Mouse (Mus musculus): ENCODE measurements around the gene Upk3b. TPM values are rescaled to one million over a fixed set of nuclear protein-coding genes. Genes with fewer than 3 reads are reported as not detected.

Upk3b gene
- total and polyA plus RNA-seq, 3 experiments, result 0.09 TPM; not detected in 2

DNA sequence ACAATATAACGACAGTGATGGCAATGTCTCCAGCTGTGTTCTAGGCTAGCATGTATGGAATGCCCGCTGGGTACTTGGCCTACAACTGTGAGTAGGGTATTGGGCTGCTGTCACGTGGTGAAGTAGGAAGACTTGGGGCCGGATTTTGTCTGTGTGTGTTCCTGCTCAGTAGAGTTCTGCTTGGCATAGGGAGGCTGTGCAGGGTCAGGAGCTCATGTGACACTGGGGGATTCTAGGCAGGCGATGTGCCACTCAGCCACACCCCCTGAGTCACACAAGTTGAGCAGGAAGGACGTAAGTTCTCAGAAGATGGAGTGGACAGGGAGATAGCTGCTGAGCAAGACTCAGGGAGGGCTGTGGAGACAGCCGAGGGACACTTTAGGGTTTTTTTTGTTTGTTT lies 30.6 kb upstream of the Upk3b start:
- Histone ChIP-seq H3K9ac (ENCODE audit: insufficient read depth, low read depth) (no peak overlapping the region), H3K36me3 (replicated peaks in 1 of 2; ENCODE audit: control insufficient read depth in 1 of 2, insufficient read depth in 1 of 2, low read length in 1 of 2) (peaks cover 26 to 58% of the 10 kb centered on the region in 2 experiments), H3K79me2 (replicated peaks; ENCODE audit: control insufficient read depth, extremely low read depth, insufficient read depth, poor library complexity, severe bottlenecking) (0 out of 2 replicates have a peak, but pooled peaks cover 8% of the 10 kb centered on the region), H3K4me3 (replicated peaks in 1 of 3; ENCODE audit: low read depth in 2 of 3, low read length in 2 of 3, poor library complexity in 1 of 3) (no peak overlapping the region), H3K4me1 (ENCODE audit: control insufficient read depth in 1 of 2, insufficient read depth in 2 of 2) (peaks cover 34 to 78% of the 10 kb centered on the region in 2 experiments), H3K27ac (ENCODE audit: insufficient read depth, low read depth) (no peak overlapping the region), H3K9me3 (replicated peaks; ENCODE audit: low read length) (no peaks in the 10 kb centered on the region), H3K4me2 (ENCODE audit: insufficient read depth, low read depth, poor library complexity, severe bottlenecking) (no peak overlapping the region), H3K27me3 (replicated peaks) (no peaks in the 10 kb centered on the region)
- dilution Hi-C loops (cut with MboI; ENCODE audit: extremely low pct_ligation_motif_present, extremely low pct_unique_long_range_greater_than_20kb, low sequenced_read_pairs) (no loop called here), in situ Hi-C loops (cut with MboI; ENCODE audit: low pct_ligation_motif_present, low pct_unique_long_range_greater_than_20kb, low sequenced_read_pairs) (no loop called here)
- TF ChIP-seq ZC3H11A (IDR thresholded peaks at IDR 0.05; ENCODE audit: low read depth, low read length), result no peak
- TF ChIP-seq CHD1 (IDR thresholded peaks at IDR 0.05; ENCODE audit: low read depth, low read length), result no peak
- no peak for TF ChIP-seq SIN3A (IDR thresholded peaks at IDR 0.05; ENCODE audit: low read length)
- no peak for TF ChIP-seq MAZ (IDR thresholded peaks at IDR 0.05; ENCODE audit: low read depth, low read length)
- no peak for TF ChIP-seq UBTF (IDR thresholded peaks at IDR 0.05; ENCODE audit: low read depth, low read length)
- no peak for TF ChIP-seq TCF12 (IDR thresholded peaks at IDR 0.05; ENCODE audit: low read depth, low read length)
- no peak for TF ChIP-seq EP300 (IDR thresholded peaks at IDR 0.05; ENCODE audit: low read length)
- TF ChIP-seq USF2 (conservative IDR thresholded peaks at IDR 0.05; ENCODE audit: low read depth, low read length), result no peak
- no peak for TF ChIP-seq JUND (conservative IDR thresholded peaks at IDR 0.05; ENCODE audit: low read depth, low read length)
- TF ChIP-seq KAT2A (IDR thresholded peaks at IDR 0.05; ENCODE audit: insufficient replicate concordance, low read length), result no peak
- no peak for DNase-seq (ENCODE audit: extremely low read depth)

DNA sequence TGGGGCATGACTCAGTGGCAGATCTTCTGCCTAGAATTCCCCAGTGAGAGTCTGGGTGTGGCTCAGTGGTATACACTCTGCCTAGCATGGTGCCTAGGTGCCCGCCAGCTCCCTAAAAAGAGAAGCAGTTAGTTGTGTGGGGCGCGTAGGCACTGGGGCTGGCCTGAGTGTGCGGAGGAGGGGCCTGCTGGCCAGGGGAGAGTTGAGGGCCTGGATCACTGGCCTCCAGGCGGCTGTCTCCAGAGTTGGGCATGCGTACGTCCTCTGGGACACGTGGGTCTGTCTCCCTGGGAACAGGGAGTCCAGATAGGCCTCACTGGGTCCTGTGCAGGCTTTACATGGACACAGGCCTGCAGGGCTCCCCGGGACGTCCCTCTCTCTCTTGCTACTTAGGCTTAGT lies 23.4 kb upstream of the Upk3b start:
- no peak for TF ChIP-seq RCOR1 (conservative IDR thresholded peaks at IDR 0.05; ENCODE audit: low read depth, low read length)
- no peak for TF ChIP-seq HCFC1 (IDR thresholded peaks at IDR 0.05; ENCODE audit: low read depth, low read length)
- TF ChIP-seq TBP (conservative IDR thresholded peaks at IDR 0.05; ENCODE audit: low read depth, low read length), result no peak
- Histone ChIP-seq H3K27me3 (replicated peaks) (no peaks in the 10 kb centered on the region), H3K9ac (ENCODE audit: insufficient read depth, low read depth) (no peak overlapping the region), H3K4me3 (replicated peaks in 1 of 3; ENCODE audit: low read depth in 2 of 3, low read length in 2 of 3, poor library complexity in 1 of 3) (no peak overlapping the region), H3K4me2 (ENCODE audit: insufficient read depth, low read depth, poor library complexity, severe bottlenecking) (no peak overlapping the region), H3K36me3 (replicated peaks in 1 of 2; ENCODE audit: control insufficient read depth in 1 of 2, insufficient read depth in 1 of 2, low read length in 1 of 2) (peaks cover 47 to 88% of the 10 kb centered on the region in 2 experiments), H3K79me2 (replicated peaks; ENCODE audit: control insufficient read depth, extremely low read depth, insufficient read depth, poor library complexity, severe bottlenecking) (no peaks in the 10 kb centered on the region; the same call in 1 of the 2 replicates), H3K9me3 (replicated peaks; ENCODE audit: low read length) (no peaks in the 10 kb centered on the region), H3K27ac (ENCODE audit: insufficient read depth, low read depth) (no peak overlapping the region), H3K4me1 (ENCODE audit: control insufficient read depth in 1 of 2, insufficient read depth in 2 of 2) (peaks cover 23 to 74% of the 10 kb centered on the region in 2 experiments)
- dilution Hi-C loops (cut with MboI; ENCODE audit: extremely low pct_ligation_motif_present, extremely low pct_unique_long_range_greater_than_20kb, low sequenced_read_pairs), result no loop called here
- in situ Hi-C loops (cut with MboI; ENCODE audit: low pct_ligation_motif_present, low pct_unique_long_range_greater_than_20kb, low sequenced_read_pairs), result no loop called here
- no peak for DNase-seq (ENCODE audit: extremely low read depth)

DNA sequence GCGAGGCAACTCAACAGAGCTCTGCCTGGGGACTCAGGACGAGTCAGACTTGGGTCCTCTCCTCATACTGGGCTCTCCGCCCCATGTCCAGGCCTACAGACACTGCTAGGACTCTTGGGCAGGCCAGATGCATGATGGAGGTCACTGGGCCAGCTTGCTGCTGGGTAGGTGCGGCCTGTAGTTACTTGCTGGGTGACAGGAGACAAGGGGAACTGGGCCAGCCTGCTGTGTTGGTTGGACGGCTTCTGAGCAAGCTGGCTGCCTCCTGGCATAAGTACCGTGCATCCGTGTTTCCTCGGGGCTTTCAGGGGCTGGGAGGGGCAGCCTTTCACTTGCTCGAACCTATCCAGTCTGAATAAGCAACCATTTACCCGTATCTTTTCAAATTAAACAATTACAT lies 22.7 kb upstream of the Upk3b start:
- Histone ChIP-seq H3K9me3 (replicated peaks; ENCODE audit: low read length) (no peaks in the 10 kb centered on the region), H3K27me3 (replicated peaks) (no peaks in the 10 kb centered on the region), H3K36me3 (replicated peaks in 1 of 2; ENCODE audit: control insufficient read depth in 1 of 2, insufficient read depth in 1 of 2, low read length in 1 of 2) (peaks cover 46 to 88% of the 10 kb centered on the region in 2 experiments), H3K79me2 (replicated peaks; ENCODE audit: control insufficient read depth, extremely low read depth, insufficient read depth, poor library complexity, severe bottlenecking) (no peaks in the 10 kb centered on the region; the same call in 1 of the 2 replicates), H3K4me1 (ENCODE audit: control insufficient read depth in 1 of 2, insufficient read depth in 2 of 2) (peaks cover 23 to 74% of the 10 kb centered on the region in 2 experiments), H3K4me3 (replicated peaks in 1 of 3; ENCODE audit: low read depth in 2 of 3, low read length in 2 of 3, poor library complexity in 1 of 3) (no peak overlapping the region), H3K4me2 (ENCODE audit: insufficient read depth, low read depth, poor library complexity, severe bottlenecking) (no peak overlapping the region), H3K27ac (ENCODE audit: insufficient read depth, low read depth) (no peak overlapping the region), H3K9ac (ENCODE audit: insufficient read depth, low read depth) (no peak overlapping the region)
- DNase-seq (ENCODE audit: extremely low read depth), result no peak
- in situ Hi-C loops (cut with MboI; ENCODE audit: low pct_ligation_motif_present, low pct_unique_long_range_greater_than_20kb, low sequenced_read_pairs) (no loop called here), dilution Hi-C loops (cut with MboI; ENCODE audit: extremely low pct_ligation_motif_present, extremely low pct_unique_long_range_greater_than_20kb, low sequenced_read_pairs) (no loop called here)
- TF ChIP-seq ZC3H11A (IDR thresholded peaks at IDR 0.05; ENCODE audit: low read depth, low read length), result no peak
- no peak for TF ChIP-seq CHD1 (IDR thresholded peaks at IDR 0.05; ENCODE audit: low read depth, low read length)
- no peak for TF ChIP-seq UBTF (IDR thresholded peaks at IDR 0.05; ENCODE audit: low read depth, low read length)
- no peak for TF ChIP-seq USF1 (IDR thresholded peaks at IDR 0.05; ENCODE audit: low read depth, low read length)
- TF ChIP-seq IRF4 (IDR thresholded peaks at IDR 0.05; ENCODE audit: low read depth, low read length), result no peak
- TF ChIP-seq SMC3 (IDR thresholded peaks at IDR 0.05; ENCODE audit: low read depth, low read length), result no peak
- TF ChIP-seq TBP (conservative IDR thresholded peaks at IDR 0.05; ENCODE audit: low read depth, low read length), result no peak
- TF ChIP-seq EP300 (IDR thresholded peaks at IDR 0.05; ENCODE audit: low read length), result no peak
- TF ChIP-seq POLR2AphosphoS2 (IDR thresholded peaks at IDR 0.05; ENCODE audit: low read depth, low read length), result no peak
- TF ChIP-seq RAD21 (IDR thresholded peaks at IDR 0.05; ENCODE audit: low read depth, low read length), result no peak
- TF ChIP-seq MAX (IDR thresholded peaks at IDR 0.05; ENCODE audit: low read length), result no peak
- TF ChIP-seq GABPA (IDR thresholded peaks at IDR 0.05; ENCODE audit: insufficient replicate concordance, low read depth, low read length), result no peak
- TF ChIP-seq ETS1 (conservative IDR thresholded peaks at IDR 0.05; ENCODE audit: low read depth, low read length), result no peak
- no peak for TF ChIP-seq MXI1 (IDR thresholded peaks at IDR 0.05; ENCODE audit: low read depth, low read length)

All from CH12.LX (cell line).